Mouse (Mus musculus) cortical plate, adult 2 months (tissue): ENCODE results near the gene Abcc5. TPM values are rescaled to one million over a fixed set of nuclear protein-coding genes. Genes with fewer than 3 reads are reported as not detected.
"Not testable (repeated sequence)": the region's sequence is repeated elsewhere in the genome, so short reads cannot be mapped to it uniquely, and the experiment has no call there.

Experiments
- H3K27ac ChIP-seq: fragments of 200-500 bp; 2 replicates; pipeline ENCODE4 v1.5.1; 2012; ENCODE audit warnings: low read length, control low read depth, inconsistent platforms; ENCODE audit not compliant: insufficient read depth
- H3K4me1 ChIP-seq: fragments of 200-500 bp; 2 replicates; pipeline ENCODE4 v1.6.1; 2011; ENCODE audit warnings: low read length; ENCODE audit not compliant: control insufficient read depth, insufficient read depth
- H3K4me3 ChIP-seq: fragments of 200-500 bp; 2 replicates; pipeline ENCODE4 v1.5.1; 2011; ENCODE audit warnings: mild to moderate bottlenecking, low read length, control low read depth; ENCODE audit not compliant: insufficient read depth
- CTCF ChIP-seq: fragments of 200-500 bp; IDR thresholded peaks from 2 replicates; pipeline ENCODE4 v1.5.1; 2011; ENCODE audit warnings: mild to moderate bottlenecking, control low read depth, low read length; ENCODE audit not compliant: insufficient read depth; ENCODE audit errors: extremely low read depth
- POLR2A ChIP-seq: fragments of 200-500 bp; IDR thresholded peaks from 2 replicates; pipeline ENCODE4 v1.6.1; 2011; ENCODE audit warnings: mild to moderate bottlenecking, low read length, control low read depth; ENCODE audit not compliant: insufficient read depth; ENCODE audit errors: extremely low read depth
- polyA plus RNA-seq: library from polyadenylated mRNA; depleted of rRNA; stranded (reverse); fragments of >200 nt; gene quantifications from 2 replicates; pipeline ENCODE4 v1.2.3, GENCODE M21; 2012

The Abcc5 gene
- polyA plus RNA-seq, 1 experiment, result 296 TPM

GRCm38 (mm10) chr16:20400707-20401591 is 25.2 kb downstream of the Abcc5 start:
- TF ChIP-seq CTCF, result no peak
- no peak for TF ChIP-seq POLR2A
- Histone ChIP-seq H3K27ac (no peak overlapping the region), H3K4me3 (no peak overlapping the region), H3K4me1 (peaks cover 5% of the 10 kb centered on the region)

GRCm38 (mm10) chr16:20396851-20397250 is 29.3 kb downstream of the Abcc5 start:
- Histone ChIP-seq H3K27ac (no peak overlapping the region), H3K4me3 (no peak overlapping the region), H3K4me1 (peaks cover 3% of the 10 kb centered on the region; the same call in 1 of the 2 replicates)
- TF ChIP-seq CTCF (no peak), POLR2A (no peak)

GRCm38 (mm10) chr16:20395216-20395907 is 30.8 kb downstream of the Abcc5 start:
- H3K27ac ChIP-seq, result no peak overlapping the region
- H3K4me1 ChIP-seq, result no peaks in the 10 kb centered on the region
- no peak for TF ChIP-seq POLR2A
- TF ChIP-seq CTCF, result no peak
- no peak overlapping the region for H3K4me3 ChIP-seq

GRCm38 (mm10) chr16:20391753-20392152 is 34.4 kb downstream of the Abcc5 start:
- H3K4me1 ChIP-seq, result no peaks in the 10 kb centered on the region
- TF ChIP-seq POLR2A (no peak), CTCF (no peak)
- H3K27ac ChIP-seq, result no peak overlapping the region
- no peak overlapping the region for H3K4me3 ChIP-seq

- Histone ChIP-seq H3K4me3 (no peak overlapping the region), H3K27ac (no peak overlapping the region), H3K4me1 (no peaks in the 10 kb centered on the region)
- TF ChIP-seq POLR2A (no peak), CTCF (no peak)
Observed at GRCm38 (mm10) chr16:20390233-20390632, 36.0 kb downstream of the Abcc5 start.

- TF ChIP-seq CTCF (no peak), POLR2A (no peak)
Observed at GRCm38 (mm10) chr16:20381031-20381430, 45.2 kb downstream of the Abcc5 start.

GRCm38 (mm10) chr16:20375341-20375740 is 50.9 kb downstream of the Abcc5 start:
- Histone ChIP-seq H3K4me3 (no peak overlapping the region), H3K4me1 (no peaks in the 10 kb centered on the region), H3K27ac (no peak overlapping the region)
- TF ChIP-seq CTCF (no peak), POLR2A (no peak)

More at GRCm38 (mm10) chr16:20381031-20381430, 45.2 kb downstream of the Abcc5 start:
- Histone ChIP-seq H3K4me1 (no peaks in the 10 kb centered on the region), H3K27ac (no peak overlapping the region), H3K4me3 (no peak overlapping the region)

GRCm38 (mm10) chr16:20371731-20372130 is 54.5 kb downstream of the Abcc5 start:
- no peak overlapping the region for H3K4me3 ChIP-seq
- no peaks in the 10 kb centered on the region for H3K4me1 ChIP-seq
- no peak overlapping the region for H3K27ac ChIP-seq
- no peak for TF ChIP-seq POLR2A
- TF ChIP-seq CTCF, result no peak

- TF ChIP-seq CTCF (no peak), POLR2A (no peak)
- Histone ChIP-seq H3K4me3 (no peak overlapping the region), H3K27ac (no peak overlapping the region), H3K4me1 (no peaks in the 10 kb centered on the region)
Observed at GRCm38 (mm10) chr16:20368221-20368620, 58.0 kb downstream of the Abcc5 start.

- Histone ChIP-seq H3K4me1 (no peaks in the 10 kb centered on the region; the same call in 1 of the 2 replicates), H3K4me3 (no peak overlapping the region), H3K27ac (no peak overlapping the region)
- TF ChIP-seq CTCF, result no peak
Observed at GRCm38 (mm10) chr16:20362121-20362520, 64.1 kb downstream of the Abcc5 start.

- H3K4me1 ChIP-seq, H3K27ac ChIP-seq, H3K4me3 ChIP-seq: not testable (repeated sequence)
Observed at GRCm38 (mm10) chr16:20361496-20361895, 64.7 kb downstream of the Abcc5 start.
